Mouse (Mus musculus): ENCODE data around the gene Tmed5.

GRCm38 (mm10) chr5:108076241-108076640 is 56.2 kb downstream of the Tmed5 start:
- TF ChIP-seq POLR2A (IDR thresholded peaks at IDR 0.05; ENCODE audit: control insufficient read depth, extremely low read depth, insufficient read depth, low read length, poor library complexity): no peak
- TF ChIP-seq CTCF (IDR thresholded peaks at IDR 0.05; ENCODE audit: borderline replicate concordance, control insufficient read depth, extremely low read depth, insufficient read depth, low read length, poor library complexity): no peak
